Mouse (Mus musculus): ENCODE data around the gene Tnfrsf8. TPM values are rescaled to one million over a fixed set of nuclear protein-coding genes. Genes with fewer than 3 reads are reported as not detected.

Gene Tnfrsf8
- polyA plus RNA-seq, 1 experiment from 2014 or later: 0.32 TPM

GRCm38 (mm10) chr4:145300210-145300927 lies 14.6 kb downstream of the Tnfrsf8 start:
- no peak overlapping the region for H3K4me3 ChIP-seq (ENCODE audit: low read depth, low read length)
- no peak overlapping the region for H3K4me2 ChIP-seq (replicated peaks; ENCODE audit: low read depth, low read length)
- H3K9me3 ChIP-seq (ENCODE audit: control insufficient read depth, low read length): no peaks in the 10 kb centered on the region
- WGBS: 70% methylated on average over 11 of the region's 12 CpGs
- H3K27ac ChIP-seq (ENCODE audit: low read depth, low read length): no peak overlapping the region
- no peaks in the 10 kb centered on the region for H3K36me3 ChIP-seq (ENCODE audit: control insufficient read depth, insufficient read depth, low read length)
- ATAC-seq (ENCODE audit: low FRiP score) (no peak), DNase-seq (ENCODE audit: low spot score) (no peak)
- no peaks in the 10 kb centered on the region for H3K4me1 ChIP-seq (replicated peaks; ENCODE audit: control insufficient read depth, insufficient read depth, low read length)
- no peak overlapping the region for H3K9ac ChIP-seq (ENCODE audit: low read depth, low read length)
- no peaks in the 10 kb centered on the region for H3K27me3 ChIP-seq (ENCODE audit: control insufficient read depth, insufficient read depth, low read length)

GRCm38 (mm10) chr4:145299355-145299754 lies 15.6 kb downstream of the Tnfrsf8 start:
- H3K9me3 ChIP-seq (ENCODE audit: control insufficient read depth, low read length): no peaks in the 10 kb centered on the region
- WGBS: 93% methylated on average over 8 of the region's 8 CpGs
- no peak for ATAC-seq (ENCODE audit: low FRiP score)

GRCm38 (mm10) chr4:145298846-145299245 lies 16.1 kb downstream of the Tnfrsf8 start:
- H3K27ac ChIP-seq (ENCODE audit: low read depth, low read length): no peak overlapping the region
- no peaks in the 10 kb centered on the region for H3K27me3 ChIP-seq (ENCODE audit: control insufficient read depth, insufficient read depth, low read length)
- no peak for DNase-seq (ENCODE audit: low spot score)
- no peak overlapping the region for H3K9ac ChIP-seq (ENCODE audit: low read depth, low read length)
- 79% methylated on average over 7 of the region's 7 CpGs for WGBS
- no peaks in the 10 kb centered on the region for H3K36me3 ChIP-seq (ENCODE audit: control insufficient read depth, insufficient read depth, low read length)
- no peaks in the 10 kb centered on the region for H3K9me3 ChIP-seq (ENCODE audit: control insufficient read depth, low read length)
- H3K4me3 ChIP-seq (ENCODE audit: low read depth, low read length): no peak overlapping the region
- no peak for ATAC-seq (ENCODE audit: low FRiP score)
- no peaks in the 10 kb centered on the region for H3K4me1 ChIP-seq (replicated peaks; ENCODE audit: control insufficient read depth, insufficient read depth, low read length)
- H3K4me2 ChIP-seq (replicated peaks; ENCODE audit: low read depth, low read length): no peak overlapping the region

More at GRCm38 (mm10) chr4:145299355-145299754, 15.6 kb downstream of the Tnfrsf8 start:
- no peak for DNase-seq (ENCODE audit: low spot score)
- Histone ChIP-seq H3K4me3 (ENCODE audit: low read depth, low read length) (no peak overlapping the region), H3K4me1 (replicated peaks; ENCODE audit: control insufficient read depth, insufficient read depth, low read length) (no peaks in the 10 kb centered on the region), H3K36me3 (ENCODE audit: control insufficient read depth, insufficient read depth, low read length) (no peaks in the 10 kb centered on the region), H3K9ac (ENCODE audit: low read depth, low read length) (no peak overlapping the region), H3K27ac (ENCODE audit: low read depth, low read length) (no peak overlapping the region), H3K4me2 (replicated peaks; ENCODE audit: low read depth, low read length) (no peak overlapping the region), H3K27me3 (ENCODE audit: control insufficient read depth, insufficient read depth, low read length) (no peaks in the 10 kb centered on the region)

- no peaks in the 10 kb centered on the region for H3K36me3 ChIP-seq (ENCODE audit: control insufficient read depth, insufficient read depth, low read length)
- peak; percentile 69 for DNase-seq (ENCODE audit: low spot score)
- ATAC-seq (ENCODE audit: low FRiP score): peak; percentile 39; the same call in 1 of the 2 replicates
- H3K4me3 ChIP-seq (ENCODE audit: low read depth, low read length): no peak overlapping the region
- H3K4me1 ChIP-seq (replicated peaks; ENCODE audit: control insufficient read depth, insufficient read depth, low read length): no peaks in the 10 kb centered on the region
- H3K9me3 ChIP-seq (ENCODE audit: control insufficient read depth, low read length): no peaks in the 10 kb centered on the region
- no peak overlapping the region for H3K9ac ChIP-seq (ENCODE audit: low read depth, low read length)
- no peak overlapping the region for H3K4me2 ChIP-seq (replicated peaks; ENCODE audit: low read depth, low read length)
- H3K27ac ChIP-seq (ENCODE audit: low read depth, low read length): no peak overlapping the region
- H3K27me3 ChIP-seq (ENCODE audit: control insufficient read depth, insufficient read depth, low read length): no peaks in the 10 kb centered on the region
- 51% methylated on average over 5 of the region's 5 CpGs for WGBS
Measured at GRCm38 (mm10) chr4:145295589-145296300, 19.2 kb downstream of the Tnfrsf8 start.

- no peak overlapping the region for H3K27ac ChIP-seq (ENCODE audit: low read depth, low read length)
- no peaks in the 10 kb centered on the region for H3K27me3 ChIP-seq (ENCODE audit: control insufficient read depth, insufficient read depth, low read length)
- H3K9me3 ChIP-seq (ENCODE audit: control insufficient read depth, low read length): no peaks in the 10 kb centered on the region
- DNase-seq (ENCODE audit: low spot score) (no peak), ATAC-seq (ENCODE audit: low FRiP score) (no peak)
- H3K4me2 ChIP-seq (replicated peaks; ENCODE audit: low read depth, low read length): no peak overlapping the region
- no peak overlapping the region for H3K4me3 ChIP-seq (ENCODE audit: low read depth, low read length)
- H3K4me1 ChIP-seq (replicated peaks; ENCODE audit: control insufficient read depth, insufficient read depth, low read length): no peaks in the 10 kb centered on the region
- WGBS: 81% methylated on average over 5 of the region's 5 CpGs
- no peak overlapping the region for H3K9ac ChIP-seq (ENCODE audit: low read depth, low read length)
- H3K36me3 ChIP-seq (ENCODE audit: control insufficient read depth, insufficient read depth, low read length): no peaks in the 10 kb centered on the region
Measured at GRCm38 (mm10) chr4:145294588-145294987, 20.4 kb downstream of the Tnfrsf8 start.

- Histone ChIP-seq H3K9ac (ENCODE audit: low read depth, low read length) (no peak overlapping the region), H3K4me3 (ENCODE audit: low read depth, low read length) (no peak overlapping the region), H3K4me1 (replicated peaks; ENCODE audit: control insufficient read depth, insufficient read depth, low read length) (no peaks in the 10 kb centered on the region), H3K36me3 (ENCODE audit: control insufficient read depth, insufficient read depth, low read length) (no peaks in the 10 kb centered on the region), H3K27ac (ENCODE audit: low read depth, low read length) (no peak overlapping the region), H3K4me2 (replicated peaks; ENCODE audit: low read depth, low read length) (no peak overlapping the region), H3K27me3 (ENCODE audit: control insufficient read depth, insufficient read depth, low read length) (no peaks in the 10 kb centered on the region), H3K9me3 (ENCODE audit: control insufficient read depth, low read length) (no peaks in the 10 kb centered on the region)
- ATAC-seq (ENCODE audit: low FRiP score) (peak; percentile 72), DNase-seq (ENCODE audit: low spot score) (peak; percentile 82)
- 52% methylated on average over 4 of the region's 4 CpGs for WGBS
Measured at GRCm38 (mm10) chr4:145286369-145287120, 28.4 kb downstream of the Tnfrsf8 start.

- no peak overlapping the region for H3K27ac ChIP-seq (ENCODE audit: low read depth, low read length)
- DNase-seq (ENCODE audit: low spot score) (no peak), ATAC-seq (ENCODE audit: low FRiP score) (no peak)
- WGBS: 95% methylated on average over 4 of the region's 4 CpGs
- no peaks in the 10 kb centered on the region for H3K9me3 ChIP-seq (ENCODE audit: control insufficient read depth, low read length)
- no peaks in the 10 kb centered on the region for H3K36me3 ChIP-seq (ENCODE audit: control insufficient read depth, insufficient read depth, low read length)
- H3K4me3 ChIP-seq (ENCODE audit: low read depth, low read length): no peak overlapping the region
- no peaks in the 10 kb centered on the region for H3K27me3 ChIP-seq (ENCODE audit: control insufficient read depth, insufficient read depth, low read length)
- H3K4me1 ChIP-seq (replicated peaks; ENCODE audit: control insufficient read depth, insufficient read depth, low read length): no peaks in the 10 kb centered on the region
- H3K4me2 ChIP-seq (replicated peaks; ENCODE audit: low read depth, low read length): no peak overlapping the region
- no peak overlapping the region for H3K9ac ChIP-seq (ENCODE audit: low read depth, low read length)
Measured at GRCm38 (mm10) chr4:145284675-145285074, 30.3 kb downstream of the Tnfrsf8 start.

- ATAC-seq (ENCODE audit: low FRiP score): no peak
- WGBS: 80% methylated on average over 6 of the region's 6 CpGs
Measured at GRCm38 (mm10) chr4:145283441-145283840, 31.5 kb downstream of the Tnfrsf8 start.

More at GRCm38 (mm10) chr4:145283441-145283840, 31.5 kb downstream of the Tnfrsf8 start:
- Histone ChIP-seq H3K4me3 (ENCODE audit: low read depth, low read length) (no peak overlapping the region), H3K27me3 (ENCODE audit: control insufficient read depth, insufficient read depth, low read length) (no peaks in the 10 kb centered on the region), H3K9ac (ENCODE audit: low read depth, low read length) (no peak overlapping the region), H3K27ac (ENCODE audit: low read depth, low read length) (no peak overlapping the region), H3K9me3 (ENCODE audit: control insufficient read depth, low read length) (no peaks in the 10 kb centered on the region), H3K4me1 (replicated peaks; ENCODE audit: control insufficient read depth, insufficient read depth, low read length) (no peaks in the 10 kb centered on the region), H3K4me2 (replicated peaks; ENCODE audit: low read depth, low read length) (no peak overlapping the region), H3K36me3 (ENCODE audit: control insufficient read depth, insufficient read depth, low read length) (no peaks in the 10 kb centered on the region)
- DNase-seq (ENCODE audit: low spot score): no peak

Measured in hindbrain, embryonic 11.5 days (tissue).